8 mouse cellular contexts compared by ENCODE assay signal in the genomic region with DNA sequence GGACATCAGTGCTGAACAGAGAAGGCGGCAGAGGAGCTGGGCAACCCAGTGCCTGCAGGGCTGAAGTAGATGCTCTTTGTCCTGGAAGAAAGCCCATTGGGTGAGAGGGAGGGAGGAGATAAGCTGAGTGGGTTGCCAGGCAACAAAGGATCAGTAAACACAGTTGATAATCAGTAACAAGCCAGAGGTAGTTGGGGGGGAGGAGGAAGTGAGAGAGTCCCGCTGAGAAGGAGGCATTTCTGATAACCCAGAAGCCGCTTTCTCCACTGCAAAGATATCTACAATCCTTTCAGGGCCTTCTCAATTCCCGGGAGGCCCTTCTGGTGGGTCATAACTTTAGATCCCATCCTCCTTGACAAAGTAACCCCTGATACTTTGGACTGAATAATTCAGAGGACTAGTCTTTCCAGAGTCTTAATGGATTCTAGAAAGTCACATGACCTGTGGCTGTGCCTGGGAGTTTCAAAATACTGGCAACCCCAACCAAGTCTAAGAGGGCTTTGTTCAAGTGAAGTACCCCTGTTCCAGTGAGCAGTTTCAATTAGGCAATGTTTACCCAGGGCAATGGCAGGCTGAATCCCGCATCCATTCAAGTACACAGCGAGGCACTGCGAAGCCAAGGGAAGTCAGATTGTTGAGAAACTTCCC.
A peak's percentile ranks its signal among the peaks of the same experiment; 100 is the strongest.
DNase-seq lines count a peak whose midpoint lies in the region; ATAC-seq and TF ChIP-seq lines count a peak whose summit lies in the region.

No protein-coding gene starts in this region.

- no peak for TF ChIP-seq CTCF in gastrocnemius, adult 2 months (IDR thresholded peaks at IDR 0.05)
- no peak for TF ChIP-seq CTCF in bone marrow macrophage, adult 2 months (IDR thresholded peaks at IDR 0.05; ENCODE audit: low read depth, low read length)
- no peak for TF ChIP-seq CTCF in lung, adult 2 months (IDR thresholded peaks at IDR 0.05; ENCODE audit: insufficient read depth, low read length)

- H3K9me3 ChIP-seq in neural tube, embryonic 12.5 days, result no peaks in the 10 kb centered on the region

- intact Hi-C loops in gastrocnemius, adult 2 months (cut with DNase I), result loop anchor here (10.0 kb wide), 1 partner anchor 49 kb away; no protein-coding TSS in a partner anchor

- no peaks in the 10 kb centered on the region for H3K27me3 ChIP-seq in neural tube, embryonic 12.5 days (replicated peaks)

- H3K9ac ChIP-seq in neural tube, embryonic 12.5 days, result no peak overlapping the region

- no peak for DNase-seq in gastrocnemius, adult 2 months
- no peak for DNase-seq in gastrocnemius, adult 18-20 months (ENCODE audit: low spot score)
- peak; percentile 21 for DNase-seq in forelimb bud, embryonic 11.5 days (ENCODE audit: low read depth, low spot score)
- peak; percentile 53 for DNase-seq in induced T-regulatory cell, adult 2 months (ENCODE audit: low read depth)
- peak; percentile 68 for DNase-seq in lung, adult 2 months
- no peak for DNase-seq in MN1 (ENCODE audit: low spot score)

- peak; percentile 96 for ATAC-seq in neural tube, embryonic 12.5 days (ENCODE audit: low FRiP score, low read depth)

- H3K27ac ChIP-seq in gastrocnemius, adult 2 months, result peak overlapping the region; percentile 12; the same call in 1 of the 2 replicates
- H3K27ac ChIP-seq in bone marrow macrophage, adult 2 months (ENCODE audit: insufficient read depth, low read depth, low read length), result peak overlapping the region; percentile 49
- no peak overlapping the region for H3K27ac ChIP-seq in neural tube, embryonic 12.5 days

- peaks cover 7% of the 10 kb centered on the region for H3K36me3 ChIP-seq in neural tube, embryonic 12.5 days

- TF ChIP-seq POLR2A in bone marrow macrophage, adult 2 months (IDR thresholded peaks at IDR 0.05; ENCODE audit: borderline replicate concordance, low read depth, low read length), result no peak
- TF ChIP-seq POLR2A in lung, adult 2 months (IDR thresholded peaks at IDR 0.05; ENCODE audit: borderline replicate concordance, extremely low read depth, low read depth, low read length), result no peak

- H3K4me1 ChIP-seq in bone marrow macrophage, adult 2 months (ENCODE audit: control insufficient read depth, insufficient read depth, low read length), result peaks cover 21% of the 10 kb centered on the region
- H3K4me1 ChIP-seq in lung, adult 2 months (ENCODE audit: control insufficient read depth, insufficient read depth, low read length), result peaks cover 6% of the 10 kb centered on the region
- H3K4me1 ChIP-seq in neural tube, embryonic 12.5 days, result peaks cover 6% of the 10 kb centered on the region; the same call in 1 of the 2 replicates

- 0 out of 2 replicates have a peak overlapping the region, but pooled peaks have one; percentile 13 for H3K4me3 ChIP-seq in gastrocnemius, adult 2 months
- no peak overlapping the region for H3K4me3 ChIP-seq in bone marrow macrophage, adult 2 months (ENCODE audit: insufficient read depth, low read length)
- H3K4me3 ChIP-seq in lung, adult 2 months (replicated peaks; ENCODE audit: extremely low read depth, low read depth, low read length), result no peak overlapping the region
- no peak overlapping the region for H3K4me3 ChIP-seq in neural tube, embryonic 12.5 days

- H3K4me2 ChIP-seq in neural tube, embryonic 12.5 days (replicated peaks), result peak overlapping the region; percentile 27

- WGBS in lung, adult 2 months, result 28% methylated on average over 7 of the region's 7 CpGs
- 18% methylated on average over 7 of the region's 7 CpGs for WGBS in neural tube, embryonic 12.5 days

Comparison
In these comparisons a context has a peak if more than half of its experiments do, and no peak if none do; other contexts are left out.
1. DNase-seq: peak in forelimb bud, embryonic 11.5 days (single experiment), induced T-regulatory cell, adult 2 months (single experiment) and lung, adult 2 months (single experiment); none in gastrocnemius, adult 2 months (single experiment), gastrocnemius, adult 18-20 months (single experiment) and MN1 (single experiment).